Mouse (Mus musculus) lung, postnatal 25 days (tissue): ENCODE measurements around the gene Ankrd65.
"Not testable (repeated sequence)": the region's sequence is repeated elsewhere in the genome, so short reads cannot be mapped to it uniquely, and the experiment has no call there.

Experiments
- DNase-seq: peaks from one replicate; pipeline ENCODE4 v3.0.0; 2022; ENCODE audit warnings: low spot score

The Ankrd65 gene

DNA sequence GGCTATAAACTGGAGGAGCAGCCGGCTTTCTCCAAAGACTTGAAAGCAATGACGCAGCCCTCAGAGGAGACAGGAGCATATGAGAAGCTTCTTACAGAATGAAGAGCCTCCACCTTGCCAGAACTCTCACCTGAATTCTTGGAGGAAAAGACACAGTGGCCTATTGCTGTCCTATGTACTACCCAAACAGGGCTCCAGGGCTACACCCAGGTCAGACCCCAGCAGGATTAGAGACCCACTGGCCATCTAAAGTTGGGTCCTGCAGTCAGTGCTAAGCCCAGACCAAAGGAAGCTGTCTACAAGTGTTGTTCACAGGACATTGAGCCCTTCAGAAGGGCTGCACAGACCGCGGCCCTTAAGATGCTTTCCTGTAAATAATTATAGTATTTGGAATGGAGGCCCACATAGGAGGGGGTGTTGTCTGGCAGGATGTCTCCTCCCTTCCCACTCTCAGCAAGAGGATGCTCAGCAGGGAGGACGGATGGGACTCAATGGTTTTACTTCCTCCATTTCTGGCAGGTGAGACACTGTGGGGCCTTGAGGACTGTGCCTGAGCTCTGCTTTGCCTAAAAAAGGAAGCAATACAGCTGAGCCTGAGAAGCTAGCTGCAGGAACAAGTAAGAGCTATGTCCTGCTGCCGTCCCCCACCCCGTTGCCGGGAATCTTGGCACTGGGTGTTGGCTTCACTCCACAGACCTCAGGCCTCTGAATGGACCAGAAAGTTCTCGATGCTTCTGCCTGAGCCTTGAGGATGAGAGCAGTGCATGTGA lies 15.1 kb upstream of the Ankrd65 start:
- peak; percentile 36 for DNase-seq

DNA sequence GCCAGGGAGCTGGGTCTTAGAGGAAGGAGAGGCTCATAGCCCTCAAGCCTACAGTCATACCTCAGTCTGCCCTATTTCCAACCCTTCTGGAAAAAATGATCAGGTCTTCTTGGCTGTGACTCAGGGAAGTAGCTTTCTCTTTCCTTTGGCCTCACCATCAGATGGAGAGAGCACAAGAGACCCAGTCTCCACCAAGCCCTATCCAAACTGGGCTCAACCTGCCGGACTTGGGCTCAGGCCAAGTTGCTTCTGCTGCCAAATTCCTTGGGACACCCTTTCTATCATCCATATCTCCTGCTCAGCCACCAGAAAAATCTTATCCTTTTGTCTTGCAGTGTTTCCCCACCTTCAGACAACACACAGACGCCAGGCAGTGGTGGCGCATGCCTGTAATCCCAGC lies 14.4 kb upstream of the Ankrd65 start:
- no peak for DNase-seq

DNA sequence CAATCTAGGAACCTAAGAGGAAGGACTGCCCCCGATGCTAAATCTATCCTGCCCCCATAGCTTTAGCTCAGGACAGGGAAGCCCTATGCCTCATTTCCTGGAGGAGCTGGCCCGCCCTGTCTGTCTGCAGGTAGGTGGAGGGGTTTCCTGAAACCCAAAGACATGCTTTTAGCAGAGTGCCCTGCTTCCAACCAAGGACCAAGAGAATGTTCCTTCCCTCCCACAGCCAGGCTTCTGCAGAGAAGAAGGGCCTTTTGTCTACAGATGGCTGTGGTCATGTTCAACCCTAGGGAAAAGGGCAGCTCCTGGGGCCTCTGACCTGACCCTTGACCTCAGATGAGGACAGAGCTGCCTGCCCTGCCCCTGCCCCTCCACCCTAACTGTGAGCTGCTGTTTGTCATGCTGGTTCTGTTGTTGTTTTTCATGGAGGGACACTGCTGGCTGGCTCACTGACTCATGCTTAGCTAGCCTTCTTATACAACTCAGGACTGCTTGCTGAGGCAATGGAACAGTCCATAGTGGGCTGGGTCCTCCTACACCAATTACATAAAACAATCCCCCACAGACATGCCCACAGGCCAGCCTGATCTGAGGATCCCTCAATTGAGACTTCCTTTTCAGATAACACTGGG lies 13.4 kb upstream of the Ankrd65 start:
- DNase-seq: no peak

DNA sequence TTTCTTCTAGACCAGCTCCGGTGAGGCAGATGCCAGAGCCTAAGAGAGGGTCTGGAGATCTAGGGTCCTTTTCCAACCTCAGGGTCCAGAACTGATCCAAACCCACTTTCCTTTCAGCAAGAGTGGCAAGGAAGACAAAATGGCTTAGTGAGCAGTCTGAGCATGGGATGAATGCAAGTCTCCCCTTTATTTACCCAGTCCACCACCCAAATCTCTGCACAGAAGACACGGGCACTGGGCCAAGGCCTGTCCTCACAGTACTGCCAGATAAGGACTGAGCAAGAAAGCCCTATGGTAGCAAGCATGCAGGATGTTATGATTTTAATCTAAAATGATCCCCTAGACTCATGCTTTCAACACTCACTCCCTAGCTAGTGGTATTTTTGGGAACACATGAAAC lies 12.4 kb upstream of the Ankrd65 start:
- DNase-seq: no peak

DNA sequence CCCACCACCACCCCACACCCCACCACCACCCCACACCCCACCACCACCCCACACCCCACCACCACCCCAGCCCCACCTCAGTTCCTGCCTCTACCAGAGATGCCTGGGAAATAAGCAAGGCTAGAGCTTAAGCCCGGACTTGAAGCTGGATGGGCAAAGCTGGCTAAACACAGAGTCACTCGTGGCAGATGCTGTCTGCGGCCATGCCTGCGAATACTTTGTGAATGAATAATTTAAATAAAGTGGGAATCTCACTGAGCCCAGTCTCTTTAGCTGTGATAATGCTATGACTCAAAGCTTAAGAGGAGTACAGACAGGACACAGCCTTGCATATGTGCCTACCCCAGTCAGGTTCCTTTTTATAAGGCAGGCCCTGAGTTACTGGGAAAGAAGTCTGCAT lies 10.7 kb upstream of the Ankrd65 start:
- DNase-seq: no peak

DNA sequence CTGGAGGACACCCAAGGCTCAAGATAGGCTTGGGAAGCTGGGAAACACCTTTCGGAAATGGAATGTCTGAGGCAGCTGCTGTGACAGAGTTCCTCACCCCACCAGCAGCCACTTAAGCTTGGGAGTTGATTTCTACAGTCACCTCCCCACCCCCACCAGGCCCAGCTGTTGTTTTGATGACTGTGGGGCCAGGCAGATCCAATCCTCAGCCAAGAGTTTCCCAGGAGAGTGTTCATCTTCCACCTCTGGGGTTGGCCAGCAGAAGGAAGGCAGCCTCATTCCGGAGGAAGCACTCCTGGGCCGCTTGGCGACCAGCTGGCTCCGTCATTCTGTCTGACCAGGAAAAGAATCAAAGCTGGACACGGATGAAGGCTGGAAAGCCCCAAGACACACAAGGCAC lies 9.3 kb upstream of the Ankrd65 start:
- DNase-seq: no peak

DNA sequence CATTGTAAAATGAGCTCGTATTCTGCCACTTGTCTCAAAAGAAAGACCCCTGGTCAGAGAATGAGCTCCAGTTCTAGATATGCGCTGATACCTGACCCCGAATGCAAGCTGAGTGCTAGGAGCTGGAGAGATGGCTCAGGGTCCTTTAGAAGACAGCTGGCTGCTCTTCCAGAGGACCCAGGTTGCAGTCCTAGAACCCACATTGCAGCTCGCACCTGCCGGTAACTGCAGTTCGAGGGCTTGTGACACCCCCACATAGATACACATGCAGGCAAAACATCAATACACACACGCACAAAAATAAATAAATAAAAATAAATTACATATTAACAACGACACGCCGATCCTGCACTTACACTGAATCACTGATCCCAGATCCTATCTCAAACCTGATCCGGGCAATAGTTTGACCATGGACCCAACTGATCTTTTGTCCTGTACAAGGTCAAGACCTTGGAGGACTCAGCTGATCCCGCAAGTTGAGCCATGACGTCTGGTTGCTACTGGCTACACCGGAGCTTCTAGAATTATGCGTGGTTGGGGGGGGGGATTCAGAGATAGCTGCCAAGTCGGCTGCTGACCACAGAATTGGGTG lies 6.7 kb upstream of the Ankrd65 start:
- no peak for DNase-seq

DNA sequence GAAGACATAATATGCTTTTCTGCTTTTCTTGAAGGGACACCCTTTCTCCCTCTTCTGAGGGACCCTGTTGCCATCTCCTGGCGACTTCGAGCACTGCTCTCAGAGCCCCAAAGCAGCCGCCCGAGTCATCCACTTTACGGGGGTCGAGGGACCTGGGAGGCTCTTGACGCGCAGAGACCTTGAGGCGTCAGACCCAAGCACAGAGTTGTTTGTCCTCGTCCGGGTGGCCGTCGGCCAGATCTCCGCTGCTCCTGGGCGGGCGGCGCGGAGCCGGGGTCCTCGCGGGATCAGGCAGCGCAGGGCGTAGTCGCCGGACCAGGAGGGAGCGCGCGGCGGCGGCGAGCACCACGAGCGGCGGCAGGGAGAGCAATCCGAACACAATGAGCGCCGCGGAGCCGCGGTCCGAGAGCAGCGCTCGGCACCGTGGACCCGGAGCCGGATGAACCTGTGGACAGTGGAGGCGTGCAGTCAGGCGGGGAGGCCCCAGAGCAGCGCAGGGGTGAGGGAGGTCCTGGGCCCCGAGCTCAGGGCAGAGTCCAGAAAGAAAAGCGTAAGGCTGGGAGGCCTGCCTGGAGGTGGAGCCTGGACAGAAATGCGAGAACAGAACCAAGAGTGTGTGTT lies 6.0 kb upstream of the Ankrd65 start:
- DNase-seq: peak; percentile 73

DNA sequence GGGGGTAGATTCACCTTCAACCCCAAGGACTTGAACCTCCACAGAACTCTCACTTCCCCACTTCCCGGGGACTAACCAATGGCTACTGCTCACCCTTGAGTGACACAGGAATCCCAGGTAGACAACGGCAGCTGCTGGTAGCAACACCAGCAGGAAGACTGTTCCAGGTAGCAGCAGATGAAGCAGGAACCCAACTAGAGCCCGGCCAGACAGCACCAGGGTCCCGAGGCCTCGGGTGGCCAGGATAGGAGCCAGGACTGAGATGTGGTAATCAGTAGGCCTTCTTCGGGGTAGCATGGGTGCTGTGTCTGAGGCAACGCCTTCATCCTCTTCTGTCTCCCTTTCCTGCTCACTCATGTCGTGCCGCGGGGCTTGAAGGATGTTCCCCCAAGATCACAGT lies 5.0 kb upstream of the Ankrd65 start:
- DNase-seq: no peak

DNA sequence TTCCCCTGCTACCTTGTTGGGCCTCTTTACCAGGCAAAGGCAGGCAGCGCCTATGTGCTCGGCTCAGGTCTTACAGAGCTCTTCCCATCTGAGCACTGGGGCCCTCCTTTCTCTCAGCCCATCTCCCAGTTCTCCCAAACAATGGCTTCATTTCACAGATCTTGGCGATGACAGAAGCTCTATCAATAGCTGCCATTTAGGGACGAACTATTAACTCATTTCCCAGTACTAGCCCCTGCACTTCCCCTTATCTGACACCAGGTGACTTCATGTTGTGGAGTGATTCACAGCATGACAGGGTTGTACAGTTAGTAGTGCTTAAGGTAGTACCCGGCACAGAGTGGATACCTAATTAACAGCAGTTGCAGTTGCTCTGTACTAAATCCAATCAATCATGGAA lies 4.4 kb upstream of the Ankrd65 start, which contains the start of gene Tmem88b:
TSS of gene Tmem88b (minus strand) at position 56 of the 400 bp plus-strand sequence.
- no peak for DNase-seq

DNA sequence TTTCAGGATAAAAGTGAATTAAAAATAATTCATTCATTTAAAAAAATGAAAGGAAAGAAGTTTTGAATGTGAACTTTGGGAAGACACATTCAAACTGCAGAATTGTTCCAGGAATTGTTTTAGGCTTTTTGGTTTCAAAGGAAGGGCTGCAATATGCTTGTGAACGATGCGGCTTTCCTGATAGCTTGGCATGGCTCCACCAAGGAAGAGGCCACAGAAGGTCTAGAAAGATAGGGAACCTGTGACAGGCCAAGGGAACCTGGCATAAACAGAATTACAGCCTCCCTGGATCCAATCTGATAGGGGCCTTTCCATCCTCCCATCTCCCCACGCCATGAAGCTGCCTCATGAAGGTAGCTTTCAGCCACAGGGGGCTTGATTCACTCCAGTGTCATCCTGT lies 1.9 kb upstream of the Ankrd65 start:
- no peak for DNase-seq

DNA sequence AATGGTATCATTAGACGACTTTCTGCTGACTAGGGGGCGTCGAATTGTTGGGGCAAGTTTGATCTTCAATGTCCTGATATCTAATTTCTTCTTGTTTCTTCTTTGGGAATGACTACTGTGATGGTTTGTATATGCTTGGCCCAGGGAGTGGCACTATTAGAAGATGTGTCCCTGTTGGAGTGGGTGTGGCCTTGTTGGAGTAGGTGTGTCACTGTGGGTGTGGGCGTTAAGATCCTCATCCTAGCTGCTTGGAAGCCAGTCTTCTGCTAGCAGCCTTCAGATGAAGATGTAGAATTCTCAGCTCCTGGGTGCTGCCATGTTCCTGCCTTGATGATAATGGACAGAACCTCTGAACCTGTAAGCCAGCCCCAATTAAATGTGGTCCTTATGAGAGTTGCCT lies 1.4 kb upstream of the Ankrd65 start:
- not testable (repeated sequence) for DNase-seq

DNA sequence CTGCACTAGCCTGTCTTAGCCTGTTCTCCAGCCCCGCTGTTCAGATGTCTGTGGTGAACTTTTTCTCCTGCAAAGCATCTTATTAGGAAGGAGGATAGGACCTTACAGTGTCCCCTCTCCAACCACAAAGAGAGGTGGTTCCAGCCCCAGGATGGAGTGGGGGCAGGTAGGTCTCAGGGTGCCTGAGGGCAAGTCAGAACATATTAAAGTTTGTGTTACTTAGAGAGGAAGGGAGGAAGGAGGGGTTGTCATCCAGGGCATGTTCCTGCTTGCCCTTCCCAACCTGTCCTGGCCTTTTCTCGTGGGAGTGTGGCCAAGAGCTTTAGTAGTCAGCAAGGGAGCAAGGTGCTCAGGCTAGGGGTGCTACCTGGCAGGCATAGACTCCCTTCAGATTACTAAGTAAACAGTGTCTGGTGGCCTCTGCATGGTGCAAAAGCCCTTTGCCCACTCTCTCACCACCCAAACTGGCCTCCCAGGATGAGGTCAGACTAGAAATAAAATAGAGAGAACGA lies 467 bp downstream of the Ankrd65 start:
- DNase-seq: no peak

DNA sequence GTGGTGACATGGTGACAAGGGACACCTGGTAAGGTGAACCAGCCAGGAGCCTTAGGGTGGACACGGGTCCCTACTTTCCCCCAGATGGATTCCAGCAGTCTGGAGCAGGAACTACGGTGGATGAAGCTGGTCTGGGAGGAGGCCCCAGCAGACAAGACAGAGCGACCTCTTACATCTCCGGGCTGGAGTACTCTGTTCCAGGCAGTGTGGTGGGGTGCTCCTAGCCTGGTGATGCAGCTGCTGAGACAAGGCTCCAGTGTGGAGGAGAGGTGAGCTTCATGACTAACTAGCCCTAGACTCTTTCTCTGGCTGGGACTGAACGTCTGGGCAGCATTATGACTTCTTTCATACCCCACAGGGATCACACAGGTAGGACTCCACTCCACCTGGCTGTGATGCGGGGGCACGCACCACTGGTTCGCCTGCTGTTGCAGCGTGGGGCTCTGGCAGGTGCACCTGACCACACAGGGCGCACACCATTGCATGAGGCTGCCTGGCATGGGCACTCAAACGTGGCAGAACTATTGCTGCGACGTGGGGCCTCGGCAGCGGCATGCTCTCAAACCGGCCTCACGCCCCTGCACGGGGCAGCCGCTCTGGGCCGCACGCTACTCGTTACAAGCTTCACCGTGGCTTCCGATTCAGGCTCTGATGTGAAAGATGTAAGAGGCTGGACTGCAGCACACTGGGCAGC lies 1.1 kb downstream of the Ankrd65 start:
- DNase-seq: no peak

DNA sequence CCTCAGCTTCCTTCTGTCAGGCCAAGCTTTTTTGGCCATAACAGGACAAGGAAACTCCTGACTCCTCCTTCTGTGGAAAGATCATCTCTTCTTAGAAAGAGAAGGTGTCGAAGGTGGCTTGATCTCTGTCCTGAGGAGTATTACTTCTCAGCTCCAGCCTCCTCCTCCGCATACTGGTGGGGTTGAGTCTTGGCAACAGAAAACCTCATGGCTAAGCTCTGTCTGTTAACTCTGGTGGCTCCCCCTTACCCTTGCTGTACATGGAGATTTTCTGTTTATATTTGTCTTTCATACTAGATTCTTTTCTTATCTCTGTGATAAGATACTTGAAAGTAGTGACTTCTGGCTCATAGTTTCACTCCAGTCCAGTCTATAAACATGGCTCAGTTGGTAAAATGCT lies 3.5 kb downstream of the Ankrd65 start:
- DNase-seq: no peak

DNA sequence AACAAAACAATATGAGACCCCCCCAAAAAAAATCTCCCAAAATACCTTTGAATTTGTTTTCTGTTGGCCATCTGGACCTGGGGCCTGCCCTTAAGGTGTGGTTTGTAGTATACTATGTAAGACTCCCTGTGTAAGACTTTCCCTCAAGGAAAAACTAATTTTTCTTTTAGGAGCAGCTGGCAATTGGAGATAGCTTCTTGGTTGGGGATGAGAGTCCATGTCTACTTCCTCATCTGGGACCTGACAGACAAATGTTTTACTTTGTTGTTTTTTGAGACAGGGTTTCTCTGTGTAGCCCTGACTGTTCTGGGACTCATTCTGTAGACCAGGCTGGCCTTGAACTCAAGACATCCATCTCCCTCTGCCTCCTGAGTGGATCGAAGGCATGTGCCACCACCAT lies 11.8 kb downstream of the Ankrd65 start:
- no peak for DNase-seq

DNA sequence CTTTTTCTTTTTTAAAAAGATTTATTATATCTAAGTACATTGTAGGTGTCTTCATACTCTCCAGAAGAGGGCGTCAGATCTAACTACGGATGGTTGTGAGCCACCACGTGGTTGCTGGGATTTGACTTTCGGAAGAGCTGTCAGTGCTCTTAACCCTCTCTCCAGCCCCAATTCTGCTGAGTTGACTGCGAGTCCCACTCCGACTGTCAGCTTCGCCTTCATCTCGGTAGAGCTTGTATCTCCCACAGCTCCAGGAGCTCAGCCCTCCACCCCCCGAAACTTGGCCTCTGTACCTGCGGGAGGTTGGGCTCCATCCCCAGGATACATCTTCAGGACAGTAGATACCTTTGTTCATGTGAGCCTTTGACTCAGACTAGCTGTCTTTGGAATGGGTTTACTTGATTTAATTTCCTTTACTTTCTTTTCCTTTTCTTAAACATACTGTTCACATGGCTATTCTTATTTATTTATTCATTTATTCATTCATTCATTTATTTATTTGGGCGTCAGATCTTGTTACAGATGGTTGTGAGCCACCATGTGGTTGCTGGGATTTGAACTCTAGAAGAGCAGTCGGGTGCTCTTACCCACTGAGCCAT lies 12.6 kb downstream of the Ankrd65 start, which contains the start of gene Mrpl20:
TSS of gene Mrpl20 (plus strand) at position 138 of the 599 bp plus-strand sequence.
- no peak for DNase-seq

DNA sequence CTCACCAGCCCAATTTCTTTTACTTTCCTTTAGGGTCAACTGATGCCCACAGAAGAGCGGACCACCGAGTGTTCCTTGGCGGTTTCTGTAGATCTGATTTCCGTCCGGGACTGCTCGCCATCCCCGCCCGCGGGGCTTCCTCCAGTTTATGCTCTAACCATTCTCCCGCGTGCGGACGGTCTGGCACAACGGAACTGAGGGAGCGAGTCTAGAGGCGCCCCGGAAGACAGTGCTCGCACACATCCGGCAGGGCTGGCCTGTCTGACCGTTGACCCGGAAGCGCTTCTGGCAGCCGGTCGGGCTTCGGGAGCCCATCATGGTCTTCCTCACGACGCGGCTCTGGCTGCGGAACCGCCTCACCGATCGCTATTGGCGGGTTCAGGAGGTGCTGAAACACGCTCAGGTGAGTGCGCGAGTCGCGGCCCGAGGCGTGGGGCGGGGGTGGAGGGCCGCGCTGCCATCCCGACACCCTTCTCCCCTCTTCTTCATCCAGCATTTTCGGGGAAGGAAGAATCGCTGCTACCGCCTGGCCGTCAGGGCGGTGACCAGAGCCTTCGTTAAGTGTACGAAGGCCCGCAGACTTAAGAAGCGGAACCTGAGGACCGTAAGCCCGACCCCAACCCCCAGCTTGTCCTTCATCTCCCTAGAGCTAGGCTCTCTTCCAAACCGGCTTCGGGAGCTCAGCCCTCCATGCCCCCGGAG lies 13.3 kb downstream of the Ankrd65 start:
- DNase-seq: peak; percentile 96

DNA sequence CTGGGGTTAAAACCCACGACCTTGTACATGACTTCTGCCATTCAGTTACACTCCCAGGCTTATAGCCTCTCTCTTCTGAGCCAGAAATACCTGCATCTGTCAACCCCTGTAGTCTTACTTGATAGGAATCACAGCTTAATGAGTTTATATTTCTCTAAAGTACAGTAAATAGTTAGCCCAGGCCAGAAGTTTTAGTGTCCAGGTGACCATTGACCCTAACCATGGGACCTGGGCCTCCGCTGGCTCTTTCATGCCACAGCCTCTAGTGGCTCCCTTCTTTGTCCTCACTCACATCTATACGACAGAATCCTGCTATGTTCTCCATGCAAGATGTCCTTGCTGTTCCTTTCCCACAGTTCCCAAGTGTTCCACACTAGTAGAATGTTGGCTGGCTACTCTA lies 17.6 kb downstream of the Ankrd65 start:
- no peak for DNase-seq

DNA sequence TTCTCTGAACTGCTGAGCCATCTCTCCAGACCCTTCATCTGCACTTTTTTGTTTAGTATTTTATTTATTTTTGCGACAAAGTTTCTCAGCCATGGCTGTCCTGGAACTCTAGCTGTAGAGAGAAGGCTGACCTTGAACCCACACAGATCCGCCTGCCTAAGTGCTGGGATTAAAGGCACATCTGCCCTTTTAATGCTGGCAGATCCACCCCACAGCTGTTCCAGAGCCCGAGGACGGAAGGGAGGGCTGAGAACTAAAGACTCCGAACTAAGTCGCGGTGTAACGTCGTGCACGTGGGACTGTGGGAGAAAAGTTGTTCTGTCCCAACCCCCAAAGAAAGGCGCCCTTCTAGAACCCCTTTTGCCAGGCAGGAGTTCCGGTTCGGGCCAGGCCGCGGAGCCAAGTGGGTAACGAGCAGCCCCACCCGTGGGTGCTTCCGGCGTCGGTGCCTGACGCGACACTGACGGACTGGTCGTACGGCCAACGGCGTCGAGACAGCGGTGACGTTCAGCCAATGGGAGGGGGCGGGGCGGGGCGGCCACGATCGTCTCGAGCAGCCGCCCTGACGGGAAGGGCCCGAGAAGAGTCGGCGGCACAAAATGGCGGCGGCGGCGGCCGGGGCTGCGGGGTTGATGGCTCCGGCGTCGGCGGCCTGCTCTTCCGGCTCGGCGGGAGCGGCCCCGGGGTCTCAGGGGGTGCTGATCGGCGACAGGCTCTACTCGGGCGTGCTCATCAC lies 21.9 kb downstream of the Ankrd65 start, which contains the start of gene Ccnl2:
TSS of gene Ccnl2 (plus strand) at position 561 of the 736 bp plus-strand sequence.
- DNase-seq: peak; percentile 94
